Mouse (Mus musculus): ENCODE data around the gene Maml3.

DNA sequence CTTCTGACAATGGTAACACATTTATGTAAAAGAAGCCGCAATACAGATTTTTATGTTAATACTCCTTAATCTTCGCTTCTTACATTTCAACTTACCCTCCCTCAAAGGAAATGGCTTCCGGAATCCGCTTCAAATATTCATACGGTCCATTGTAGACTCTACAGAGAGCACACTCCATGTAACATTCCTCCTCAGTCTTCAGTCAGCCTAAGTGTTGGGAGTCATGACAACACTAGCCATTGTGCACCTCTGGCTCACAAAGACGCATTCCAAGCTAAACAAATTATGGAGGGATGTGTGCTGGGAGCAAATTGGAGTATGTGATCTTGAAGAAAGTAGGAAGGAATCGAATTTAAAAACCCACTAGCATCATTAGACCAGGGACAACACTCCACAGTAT lies 165.0 kb downstream of the Maml3 start:
- TF ChIP-seq CTCF (IDR thresholded peaks at IDR 0.05; ENCODE audit: low read depth) (no peak), EP300 (optimal IDR thresholded peaks at IDR 0.05) (no peak)

All from stomach, postnatal 0 days (tissue).